Mouse (Mus musculus) embryonic stem cell, embryonic (primary cell): Measurements from ENCODE around the gene Gm43738.
"Not testable (repeated sequence)": the region's sequence is repeated elsewhere in the genome, so short reads cannot be mapped to it uniquely, and the experiment has no call there.

Experiments used
- CTCF ChIA-PET, 4 experiments: fragments of 300-600 bp in 2 of 4; fragments of 350-600 bp in 2 of 4; sonication (Branson Sonifier 250); formaldehyde crosslinking; loops; one replicate each; lab custom pipeline; 2022; ENCODE audit warnings: inconsistent platforms in 2 of 4; lab: Charles Lee
- POLR2A ChIA-PET, 4 experiments: fragments of 300-600 bp in 2 of 4; fragments of 350-600 bp in 2 of 4; sonication (Branson Sonifier 250); formaldehyde crosslinking; loops; one replicate each; lab custom pipeline; 2022; ENCODE audit warnings: antibody characterized with exemption in 4 of 4, inconsistent platforms in 1 of 4; lab: Charles Lee

The Gm43738 gene

DNA sequence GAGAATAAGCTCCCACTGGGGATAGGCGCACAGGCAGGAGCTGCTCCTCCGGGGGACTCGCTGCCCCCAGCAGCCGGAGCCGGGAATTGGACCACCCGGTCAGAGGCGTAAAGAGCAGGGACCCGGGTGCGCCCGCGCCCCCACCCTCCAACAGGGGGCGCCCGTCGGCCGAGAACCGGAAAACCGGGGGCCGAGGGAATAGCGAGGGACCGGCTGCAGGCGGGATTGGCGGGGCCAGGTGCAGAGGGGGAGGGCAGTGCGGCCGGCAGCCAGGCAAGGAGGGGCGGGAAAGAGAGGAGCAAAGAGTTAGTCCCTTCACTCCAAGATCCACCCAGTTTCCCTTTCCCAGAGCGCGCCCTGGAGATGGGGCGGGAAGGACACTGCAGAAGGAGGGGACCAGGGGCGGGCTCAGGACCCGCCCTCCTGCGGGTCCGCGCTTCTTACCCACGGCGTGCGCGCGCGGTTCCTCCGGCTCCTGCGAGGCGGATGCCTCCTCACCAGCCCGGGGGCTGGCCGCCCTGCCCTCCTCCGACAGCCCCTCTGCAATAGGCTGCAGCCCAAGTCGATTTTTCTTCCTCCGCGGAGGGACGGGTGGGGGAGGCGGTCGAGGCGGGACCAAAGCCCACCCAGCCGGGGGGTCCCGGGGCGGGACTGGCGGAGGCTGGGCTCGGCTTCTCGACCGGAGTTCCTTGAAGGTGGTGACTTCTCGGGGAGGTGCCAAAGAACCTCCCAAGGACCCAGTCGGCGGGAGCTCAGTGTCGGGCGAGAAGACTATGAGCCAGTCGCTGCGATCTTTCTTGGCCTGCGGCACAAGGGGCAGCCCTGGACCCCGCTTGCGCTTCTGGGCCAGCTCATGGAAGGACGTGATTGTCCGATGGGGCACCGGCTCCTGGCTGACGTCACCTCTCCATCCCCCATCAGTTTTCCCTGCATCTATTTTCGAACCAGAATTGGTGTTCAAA is 9.9 kb downstream of the Gm43738 start:
- POLR2A ChIA-PET = interaction anchor here (0.5 to 5.1 kb wide), 25 partner anchors 11 to 303 kb away, joined by 3 to 63 read pairs (median 4); partner anchors contain the start of genes Fdps (in 3 of the 4), Clk2 (in 2 of the 4), Gm43738 (in 2 of the 4) and Gba (in 1 of the 4)
- CTCF ChIA-PET = interaction anchor here in 3 of 4 experiments (0.6 to 1.7 kb wide), 11 partner anchors 8 to 559 kb away, joined by 3 to 10 read pairs (median 5); partner anchors contain the start of genes Clk2 (in 1 of the 3), Fdps (in 1 of the 3), Gm43738 (in 1 of the 3) and Hcn3 (in 1 of the 3)

DNA sequence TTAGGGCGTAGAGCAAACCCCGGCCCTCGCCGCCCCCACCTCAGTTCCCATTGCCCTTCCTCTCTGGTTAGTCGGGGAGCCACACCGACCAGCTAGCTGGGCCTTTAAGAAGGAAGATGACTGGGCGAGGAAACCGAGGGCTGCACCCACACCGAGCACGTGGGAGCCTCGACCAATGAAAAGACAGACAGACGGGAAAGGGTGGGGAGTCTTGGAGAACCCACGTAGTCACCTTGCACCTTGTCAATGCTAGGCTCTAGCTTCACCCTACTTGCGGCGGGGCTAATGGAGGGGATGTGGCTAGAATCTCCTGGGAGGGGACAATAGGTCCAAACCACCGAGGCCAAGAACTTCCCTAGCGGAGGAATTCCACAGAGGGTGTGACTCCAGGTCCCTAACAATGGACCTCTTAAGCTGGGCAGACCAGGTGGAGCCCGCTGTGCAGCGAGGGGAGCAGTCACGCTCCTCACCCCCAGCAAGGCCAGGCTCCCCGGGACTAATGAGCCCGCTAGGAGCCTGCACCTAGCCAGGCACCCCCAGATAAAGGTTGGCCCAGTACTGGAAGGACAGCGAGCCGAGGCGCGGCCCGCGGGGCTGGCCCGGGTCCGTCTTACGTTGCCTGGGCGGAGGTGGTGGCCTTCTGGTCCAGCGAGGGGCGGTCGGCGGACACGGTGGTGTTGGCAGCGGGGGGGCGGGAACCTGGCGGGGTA is 10.9 kb downstream of the Gm43738 start:
- POLR2A ChIA-PET = interaction anchor here (0.5 to 5.1 kb wide), 26 partner anchors 9 to 680 kb away, joined by 3 to 63 read pairs (median 4); partner anchors contain the start of genes Fdps (in 2 of the 4), Gm43738 (in 2 of the 4), Clk2 (in 1 of the 4) and Gba (in 1 of the 4)

DNA sequence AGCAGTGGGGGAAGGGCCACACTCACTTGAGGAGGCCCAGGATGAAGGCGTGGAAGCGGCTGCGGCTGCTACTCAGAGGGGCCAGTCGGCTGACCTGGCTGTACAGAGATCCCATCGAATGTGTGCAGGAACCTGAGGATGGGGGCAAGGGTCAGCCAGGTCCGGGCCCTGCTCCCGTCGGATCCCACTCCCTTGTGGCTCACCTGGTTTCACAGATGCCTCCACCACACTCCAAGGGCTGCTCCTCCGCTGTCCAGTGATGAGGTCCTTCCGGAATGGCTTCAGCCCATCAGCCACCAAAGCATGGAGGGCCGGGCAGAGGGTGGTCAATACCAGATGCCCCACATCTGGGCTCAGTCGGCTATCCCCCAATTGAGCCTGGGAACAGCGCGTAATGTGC is 11.9 kb downstream of the Gm43738 start:
- CTCF ChIA-PET = interaction anchor here in 3 of 4 experiments (0.5 to 1.7 kb wide), 7 partner anchors 13 to 1218 kb away, joined by 3 to 7 read pairs (median 5); partner anchors contain the start of genes Efna1 (in 1 of the 3), Fdps (in 1 of the 3), Gm43738 (in 1 of the 3) and Hcn3 (in 1 of the 3)
- POLR2A ChIA-PET = interaction anchor here in 3 of 4 experiments (0.9 to 5.1 kb wide), 12 partner anchors 10 to 329 kb away, joined by 3 to 63 read pairs (median 4); partner anchors contain the start of genes Fdps (in 2 of the 3), Gm43738 (in 2 of the 3), Cks1b (in 1 of the 3) and Dap3 (in 1 of the 3)

More for the DNA sequence above, 10.9 kb downstream of the Gm43738 start:
- CTCF ChIA-PET = interaction anchor here in 3 of 4 experiments (0.5 to 1.7 kb wide), 11 partner anchors 9 to 346 kb away, joined by 3 to 7 read pairs (median 5); partner anchors contain the start of genes Clk2 (in 1 of the 3), Efna1 (in 1 of the 3), Fdps (in 1 of the 3) and Gm43738 (in 1 of the 3)

DNA sequence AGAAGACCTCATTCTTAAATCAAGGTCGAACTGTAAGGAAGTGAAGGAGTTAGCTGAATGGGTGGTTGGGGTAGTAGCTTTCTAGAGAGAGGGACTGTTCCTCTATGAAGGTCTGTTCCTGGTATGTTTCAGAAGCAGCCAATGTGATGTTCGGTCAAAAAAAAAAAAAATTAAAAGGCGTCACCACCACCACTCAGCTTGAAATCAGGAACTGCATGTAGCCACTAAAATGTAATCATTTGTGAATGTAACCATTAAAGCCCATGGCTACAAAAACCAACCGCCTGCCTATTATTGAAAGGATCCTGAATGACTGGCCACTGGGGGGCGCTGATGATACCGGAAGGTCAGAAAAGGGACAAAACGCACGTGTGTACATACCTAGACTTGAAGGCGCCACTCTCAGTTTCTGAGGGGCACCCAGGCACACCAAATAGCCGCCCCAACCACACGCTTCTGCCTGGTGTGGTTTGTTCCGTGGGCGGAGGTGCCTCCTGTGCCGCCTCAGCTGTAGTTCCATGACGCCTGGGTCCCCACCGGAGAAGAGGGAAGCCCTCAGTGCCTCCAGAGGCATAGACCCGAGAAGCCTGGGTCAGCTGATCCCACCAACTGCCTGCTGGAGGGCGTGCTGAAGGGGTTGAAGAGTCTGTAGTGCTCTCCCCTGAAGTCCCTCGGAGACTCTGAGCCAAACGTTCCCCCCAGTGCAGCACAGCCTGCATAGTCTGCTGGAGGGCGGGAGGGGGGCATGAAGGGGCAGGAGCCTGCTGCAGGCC is 13.4 kb downstream of the Gm43738 start:
- CTCF ChIA-PET = interaction anchor here (0.6 to 1.7 kb wide), 11 partner anchors 13 to 983 kb away, joined by 3 to 5 read pairs (median 4); partner anchors contain the start of genes Hcn3 (in 1 of the 4) and Scamp3 (in 1 of the 4)
- POLR2A ChIA-PET = interaction anchor here in 3 of 4 experiments (0.6 to 2.0 kb wide), 14 partner anchors 8 to 511 kb away, joined by 3 to 10 read pairs (median 3); partner anchors contain the start of genes Cks1b (in 1 of the 3), Clk2 (in 1 of the 3), Dap3 (in 1 of the 3) and Fdps (in 1 of the 3)

DNA sequence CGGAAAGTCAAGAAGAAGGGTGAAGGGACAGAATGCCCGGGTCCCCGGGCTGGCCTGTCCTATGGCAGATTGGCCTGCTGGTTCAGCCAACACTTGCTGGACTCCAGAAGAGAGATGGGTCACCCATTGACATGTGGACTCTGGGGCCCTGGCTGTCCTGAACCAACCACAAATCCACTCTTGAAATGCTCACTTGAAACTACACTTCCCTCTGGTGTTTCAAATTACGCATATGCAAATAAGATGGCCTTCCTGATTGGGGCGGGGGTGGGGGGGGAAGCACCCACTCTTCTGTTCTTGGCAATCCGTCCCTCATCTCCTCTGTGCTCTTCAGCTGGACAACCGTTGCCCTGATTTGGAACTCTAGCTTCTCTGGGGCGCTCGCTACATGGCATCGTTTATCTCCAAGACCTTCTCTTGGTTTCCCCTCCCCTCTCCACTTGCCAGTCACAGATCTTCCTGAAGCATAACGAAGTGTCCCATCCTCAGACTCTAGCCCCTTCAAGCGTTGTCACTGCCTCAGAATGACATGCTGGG is 16.2 kb downstream of the Gm43738 start:
- POLR2A ChIA-PET = no interaction called here
- CTCF ChIA-PET = no interaction called here

DNA sequence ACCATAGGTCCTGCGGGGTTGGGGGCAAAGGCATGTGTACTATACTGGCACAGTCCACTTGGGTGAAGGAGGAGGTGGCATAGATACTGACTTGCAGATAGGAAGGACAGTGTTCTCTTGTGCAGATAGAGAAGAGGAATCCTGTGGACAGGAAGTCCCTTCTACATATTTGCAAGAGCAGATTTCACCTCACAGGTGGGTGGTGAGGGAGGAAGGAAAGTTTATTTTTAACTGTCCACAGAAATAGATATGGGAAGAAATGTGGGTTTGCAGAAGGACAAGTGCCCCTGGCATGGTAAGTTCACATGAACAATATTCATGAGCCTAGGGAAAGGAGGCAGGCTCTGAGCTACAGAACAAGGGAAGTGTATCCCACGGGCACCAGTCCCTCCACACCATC is 16.8 kb downstream of the Gm43738 start:
- POLR2A ChIA-PET = no interaction called here

DNA sequence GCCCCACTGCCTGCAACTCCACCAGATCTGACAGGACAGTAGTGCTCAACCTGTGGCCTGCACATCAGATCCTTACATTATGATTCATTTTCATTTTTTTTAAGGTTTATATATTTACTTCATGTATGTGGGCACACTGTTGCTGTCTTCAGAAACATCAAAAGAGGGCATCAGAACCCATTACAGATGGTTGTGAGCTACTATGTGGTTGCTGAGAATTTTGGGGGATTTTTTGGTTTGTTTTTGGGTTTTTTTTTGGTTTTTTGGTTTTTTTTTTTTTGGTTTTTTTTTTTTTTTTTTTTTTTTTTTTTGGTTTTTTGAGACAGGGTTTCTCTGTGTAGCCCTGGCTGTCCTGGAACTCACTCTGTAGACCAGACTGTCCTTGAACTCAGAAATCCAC is 18.6 kb downstream of the Gm43738 start:
- CTCF ChIA-PET = not testable (repeated sequence)

More for the DNA sequence above, 16.8 kb downstream of the Gm43738 start:
- CTCF ChIA-PET = no interaction called here

DNA sequence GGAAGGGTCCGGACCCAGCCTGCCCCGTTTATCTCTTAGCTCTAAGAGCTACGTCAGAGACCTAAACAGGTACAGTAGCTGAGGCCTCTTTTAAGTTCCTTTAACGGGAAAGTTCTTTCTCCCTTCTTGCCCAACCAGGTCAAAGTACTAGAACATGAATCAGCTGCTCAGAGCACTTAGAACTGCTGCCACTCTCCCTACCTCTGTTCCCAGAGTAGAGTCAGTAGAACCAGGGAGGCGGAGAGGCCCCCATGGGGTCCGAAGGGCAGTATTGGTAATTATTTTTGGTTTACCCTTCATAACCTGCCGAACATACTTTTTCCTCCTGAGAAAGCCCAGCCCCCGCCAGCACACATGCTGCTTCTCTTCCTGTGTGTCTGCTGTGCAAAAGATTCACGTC is 23.5 kb downstream of the Gm43738 start:
- ChIA-PET POLR2A (interaction anchor here in 1 of 4 experiments (0.9 kb wide), 1 partner anchor 11 kb away, joined by 3 read pairs; no protein-coding TSS in a partner anchor), CTCF (interaction anchor here in 2 of 4 experiments (0.5 to 1.4 kb wide), 3 partner anchors 9 to 235 kb away, joined by 3 to 4 read pairs (median 3); no protein-coding TSS in a partner anchor)

More for the DNA sequence above, 18.6 kb downstream of the Gm43738 start:
- POLR2A ChIA-PET = interaction anchor here in 2 of 4 experiments (0.6 to 0.7 kb wide), 2 partner anchors 821 to 869 kb away, joined by 3 to 7 read pairs; no protein-coding TSS in a partner anchor

DNA sequence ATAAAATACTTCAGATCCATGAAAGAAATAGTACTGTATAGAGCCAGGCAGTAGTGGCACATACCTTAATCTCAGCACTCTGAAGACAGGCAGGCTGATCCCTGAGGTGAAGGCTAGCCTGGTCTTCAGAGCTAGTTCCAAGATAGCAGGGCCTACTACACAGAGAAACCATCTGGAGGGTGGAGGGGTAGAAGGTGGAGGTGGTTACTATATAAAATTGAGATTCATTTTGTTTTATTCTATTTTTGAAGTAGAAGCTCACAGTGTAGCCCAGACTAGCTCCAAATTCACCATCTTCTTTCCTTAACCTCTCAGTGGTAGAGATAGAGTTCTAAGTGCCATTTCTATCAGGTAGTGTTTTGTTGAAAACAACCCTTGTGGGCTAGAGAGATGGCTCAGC is 33.6 kb downstream of the Gm43738 start:
- POLR2A ChIA-PET = no interaction called here

DNA sequence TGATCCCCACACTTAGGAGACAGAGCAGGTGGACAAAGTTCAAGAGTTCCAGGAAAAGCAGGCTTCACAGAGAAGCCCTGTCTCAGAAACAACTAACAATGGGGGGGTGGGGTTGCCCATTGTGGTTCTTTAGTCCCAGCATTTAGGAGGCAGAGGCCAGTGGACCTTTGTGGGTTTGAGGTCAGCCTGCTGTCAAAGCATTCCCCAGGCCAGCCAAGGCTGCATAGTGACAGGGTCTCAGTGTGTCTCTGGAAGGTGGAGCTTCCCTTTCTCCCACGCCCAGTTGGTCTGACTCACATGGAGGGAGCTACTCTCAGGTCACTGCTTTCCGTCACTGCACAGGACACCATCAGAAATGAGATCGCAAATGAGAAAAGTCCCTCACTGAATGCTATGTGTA is 39.2 kb downstream of the Gm43738 start:
- ChIA-PET POLR2A (interaction anchor here in 1 of 4 experiments (0.6 kb wide), 1 partner anchor 1221 kb away, joined by 5 read pairs; no protein-coding TSS in a partner anchor), CTCF (no interaction called here)

More for the DNA sequence above, 33.6 kb downstream of the Gm43738 start:
- CTCF ChIA-PET = no interaction called here

DNA sequence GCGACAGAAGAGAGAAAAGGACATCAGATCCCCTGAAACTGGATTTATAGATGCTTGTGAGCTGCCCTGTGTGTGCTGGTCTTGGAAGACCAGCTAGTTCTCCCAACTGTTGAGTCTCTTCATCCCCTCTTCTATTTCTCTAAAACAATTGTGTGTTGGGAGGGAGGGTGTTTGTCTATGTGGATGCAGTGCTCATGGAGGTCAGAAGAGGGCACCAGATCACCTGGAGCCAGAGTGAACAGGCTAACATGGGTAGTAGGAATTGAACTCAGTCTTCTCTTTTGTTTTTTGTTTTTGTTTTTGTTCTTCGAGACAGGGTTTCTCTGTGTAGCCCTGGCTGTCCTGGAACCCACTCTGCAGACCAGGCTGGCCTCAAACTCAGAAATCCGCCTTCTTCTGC is 42.1 kb downstream of the Gm43738 start:
- ChIA-PET CTCF (interaction anchor here in 2 of 4 experiments (0.9 to 1.0 kb wide), 2 partner anchors 12 kb away, joined by 3 read pairs; no protein-coding TSS in a partner anchor), POLR2A (interaction anchor here in 3 of 4 experiments (0.6 to 1.2 kb wide), 4 partner anchors 11 to 143 kb away, joined by 3 read pairs; no protein-coding TSS in a partner anchor)

DNA sequence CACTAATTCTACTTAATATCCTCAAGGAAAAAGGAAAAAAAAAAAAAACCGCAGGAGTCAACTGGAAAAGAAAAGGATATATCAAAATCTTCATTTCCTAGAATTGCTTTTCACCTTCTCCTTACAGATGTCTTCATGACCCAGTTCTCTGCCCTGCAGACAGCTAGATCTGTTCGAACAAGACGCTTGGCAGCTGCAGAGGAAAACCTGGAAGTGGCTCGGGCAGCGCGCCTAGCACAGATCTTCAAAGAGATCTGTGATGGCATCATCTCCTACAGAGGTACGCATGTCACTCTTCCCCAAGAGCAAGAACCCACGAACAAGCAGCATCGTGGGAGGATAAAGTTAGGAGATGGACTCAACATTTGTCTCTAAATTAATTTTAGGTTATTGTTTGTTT is 42.5 kb downstream of the Gm43738 start:
- ChIA-PET CTCF (interaction anchor here in 3 of 4 experiments (0.6 to 1.0 kb wide), 3 partner anchors 12 to 122 kb away, joined by 3 to 11 read pairs (median 5); no protein-coding TSS in a partner anchor), POLR2A (interaction anchor here in 3 of 4 experiments (0.6 to 1.2 kb wide), 4 partner anchors 10 to 149 kb away, joined by 3 to 6 read pairs (median 3); no protein-coding TSS in a partner anchor)

DNA sequence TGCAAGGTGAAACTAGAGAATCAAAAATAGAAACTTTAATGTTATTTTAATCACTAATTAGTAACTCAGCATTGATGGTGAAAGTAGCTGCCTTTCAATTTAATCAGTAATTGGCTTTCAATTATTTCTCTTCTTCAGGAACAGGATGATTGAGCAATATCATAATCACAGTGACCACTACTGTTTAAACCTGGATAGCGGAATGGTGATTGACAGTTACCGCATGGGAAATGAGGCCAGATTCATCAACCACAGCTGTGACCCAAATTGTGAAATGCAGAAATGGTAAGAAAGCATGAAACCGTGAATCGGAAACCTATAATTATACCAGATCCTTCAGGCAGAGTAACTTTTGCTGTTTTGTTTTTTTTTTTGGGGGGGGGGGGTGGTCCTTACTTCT is 57.5 kb downstream of the Gm43738 start:
- POLR2A ChIA-PET = interaction anchor here in 2 of 4 experiments (0.6 to 0.8 kb wide), 2 partner anchors 23 to 55 kb away, joined by 4 to 5 read pairs; no protein-coding TSS in a partner anchor

More for the DNA sequence above, 57.5 kb downstream of the Gm43738 start:
- CTCF ChIA-PET = interaction anchor here in 2 of 4 experiments (0.6 to 0.7 kb wide), 3 partner anchors 61 to 292 kb away, joined by 3 to 4 read pairs (median 3); no protein-coding TSS in a partner anchor
